Mouse (Mus musculus): ENCODE measurements at regions not wholly inside any gene's neighbourhood (a gene's known extent, or its start where the extent isn't known, plus 50 kb on each side); places are given as distances from the start of the nearest gene placed in this dataset.
"Not testable (repeated sequence)": the region's sequence is repeated elsewhere in the genome, so short reads cannot be mapped to it uniquely, and the experiment has no call there.

- DNase-seq, result peak; percentile 1 to 3
These were observed 301.9 kb downstream of the Hpcal1 start for GRCm38 (mm10) chr12:17992572-17992971.

GRCm38 (mm10) chr12:17993368-17993767 lies 302.7 kb downstream of the Hpcal1 start:
- DNase-seq, result not testable (repeated sequence)

All from lung, adult 18-20 months (tissue).